In the genomic region with DNA sequence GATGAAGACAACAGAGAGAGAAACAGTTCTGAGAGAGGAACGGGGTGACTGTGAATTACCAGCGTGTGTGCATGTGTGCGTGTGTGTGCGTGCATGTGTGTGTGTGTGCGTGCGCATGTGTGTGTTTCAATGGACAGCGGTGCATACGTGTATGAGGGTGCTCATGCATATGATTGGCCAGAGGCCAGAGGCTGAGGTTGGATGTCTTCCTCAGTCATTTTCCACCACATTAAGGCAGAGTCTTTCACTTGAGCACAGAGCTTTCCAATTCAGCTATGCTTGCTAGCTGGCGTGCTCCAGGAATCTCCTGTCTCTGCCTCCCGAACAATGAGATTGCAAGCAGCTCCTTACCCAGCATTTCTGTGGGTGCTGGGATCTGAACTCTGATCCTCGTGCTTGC, we compare ENCODE assay signal across 28 mouse cellular contexts.
"Had no signal": no experiment of that assay in that cellular context is flagged by ENCODE, and none has a peak within 500 bp of the region (broad histone marks: within the 10 kb centered on the region; RNA-seq: fewer than 3 reads in every experiment).

No protein-coding gene starts in this region.

- H3K36me3 ChIP-seq: embryonic facial prominence, embryonic 10.5 days; embryonic facial prominence, embryonic 12.5 days; embryonic facial prominence, embryonic 13.5 days; embryonic facial prominence, embryonic 15.5 days; forebrain, embryonic 10.5 days; forebrain, embryonic 12.5 days; forebrain, embryonic 15.5 days had no signal

- H3K9ac ChIP-seq: embryonic facial prominence, embryonic 12.5 days; embryonic facial prominence, embryonic 13.5 days; embryonic facial prominence, embryonic 15.5 days; forebrain, embryonic 12.5 days; forebrain, embryonic 13.5 days; forebrain, embryonic 15.5 days; forebrain, postnatal 0 days had no signal

- H3K9me3 ChIP-seq: embryonic facial prominence, embryonic 10.5 days; embryonic facial prominence, embryonic 12.5 days; embryonic facial prominence, embryonic 13.5 days; forebrain, embryonic 12.5 days; forebrain, embryonic 15.5 days had no signal

- H3K27me3 ChIP-seq: embryonic facial prominence, embryonic 13.5 days; embryonic facial prominence, embryonic 15.5 days; forebrain, embryonic 12.5 days; forebrain, embryonic 13.5 days; forebrain, embryonic 15.5 days had no signal

- DNase-seq: cerebellum, adult 18-20 months; cerebellum, adult 2 months; cerebellum, adult 8-10 months; cerebellum, adult 9-10 months; cerebellum, adult 9-11 months; cerebellum, postnatal 10 days; cerebellum, postnatal 14 days; cerebellum, postnatal 25 days; cerebellum, postnatal 36 days; embryo, embryonic 11 days; forebrain, postnatal 0 days; gastrocnemius, adult 2 months; gastrocnemius, postnatal 10 days; gastrocnemius, postnatal 14 days; gastrocnemius, postnatal 25 days; gastrocnemius, postnatal 36 days; heart, adult 18-20 months had no signal

- ATAC-seq: forebrain, embryonic 13.5 days; forebrain, embryonic 14.5 days; forebrain, embryonic 15.5 days; forebrain, embryonic 16.5 days; forebrain, postnatal 0 days had no signal

- H3K4me1 ChIP-seq: embryonic facial prominence, embryonic 13.5 days; embryonic facial prominence, embryonic 15.5 days; forebrain, embryonic 10.5 days; forebrain, embryonic 13.5 days; forebrain, embryonic 15.5 days had no signal

- H3K4me2 ChIP-seq: embryonic facial prominence, embryonic 12.5 days; embryonic facial prominence, embryonic 13.5 days; embryonic facial prominence, embryonic 15.5 days; forebrain, embryonic 12.5 days; forebrain, embryonic 13.5 days; forebrain, embryonic 15.5 days had no signal

- H3K4me3 ChIP-seq: embryonic facial prominence, embryonic 10.5 days; embryonic facial prominence, embryonic 12.5 days; embryonic facial prominence, embryonic 13.5 days; embryonic facial prominence, embryonic 15.5 days; erythroblast, embryonic 14.5 days; forebrain, embryonic 10.5 days; forebrain, embryonic 12.5 days; forebrain, embryonic 13.5 days; forebrain, embryonic 15.5 days; gastrocnemius, adult 2 months had no signal

- H3K27ac ChIP-seq: embryonic facial prominence, embryonic 10.5 days; embryonic facial prominence, embryonic 12.5 days; embryonic facial prominence, embryonic 13.5 days; embryonic facial prominence, embryonic 15.5 days; forebrain, embryonic 10.5 days; forebrain, embryonic 12.5 days; forebrain, embryonic 13.5 days; forebrain, embryonic 15.5 days; gastrocnemius, adult 2 months had no signal
